Mouse (Mus musculus): Measurements from ENCODE around the gene Abhd2.

DNA sequence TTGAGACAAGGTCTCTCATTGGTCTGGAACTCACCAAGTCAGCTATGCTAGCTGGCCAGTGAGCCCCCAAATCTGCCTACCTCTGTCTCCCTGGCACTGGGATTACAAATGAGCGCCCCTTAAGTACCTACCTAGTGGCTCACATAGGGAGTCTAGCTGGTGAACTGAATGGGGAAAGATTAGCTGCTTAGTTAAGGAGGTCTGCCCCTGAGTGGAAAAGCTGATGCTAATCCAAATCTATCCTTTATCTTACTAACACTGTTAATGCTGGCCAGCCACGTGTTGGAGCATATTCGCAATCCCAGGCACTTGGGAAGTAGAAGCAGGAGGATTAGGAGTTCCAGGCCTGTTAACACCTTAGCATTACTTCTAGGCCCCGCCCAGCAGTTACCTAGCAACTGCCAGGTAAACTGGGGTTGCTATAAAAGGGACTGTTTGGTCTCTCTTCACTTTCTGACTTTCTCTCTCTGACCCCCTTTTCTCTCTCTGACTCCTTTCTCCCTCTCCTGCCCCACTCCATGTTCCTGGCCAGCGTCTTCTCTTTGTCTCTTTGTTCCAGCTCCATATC is 117.2 kb downstream of the Abhd2 start:
- TF ChIP-seq CTCF (IDR thresholded peaks at IDR 0.05; ENCODE audit: low read depth): no peak
- no peak for TF ChIP-seq EP300 (IDR thresholded peaks at IDR 0.05; ENCODE audit: low read depth)

Data from liver, postnatal 0 days (tissue).